Mouse (Mus musculus) liver, embryonic 14.5 days (tissue): ENCODE measurements around the gene Sgtb. TPM values are rescaled to one million over a fixed set of nuclear protein-coding genes. Genes with fewer than 3 reads are reported as not detected.

Source experiments
- ATAC-seq: fragments of 200-750 bp; cut with Nextera tagmentation; 2 replicates; pipeline ENCODE4 v1.8.0; 2017; ENCODE audit warnings: moderate number of reproducible peaks, mild to moderate bottlenecking, moderate library complexity; ENCODE audit not compliant: insufficient read depth
- DNase-seq, 3 experiments: peaks; one replicate each; pipeline ENCODE4 v3.0.0-alpha.2; 2012 to 2013; ENCODE audit warnings: low read depth in 3 of 3, low spot score in 3 of 3
- H3K27ac ChIP-seq: fragments of 300-500 bp; sonication (generic); 2 replicates; pipeline ENCODE4 v1.5.1; 2014; ENCODE audit warnings: moderate library complexity, mild to moderate bottlenecking, control low read depth, inconsistent platforms
- H3K27me3 ChIP-seq: fragments of 300-500 bp; sonication (generic); 2 replicates; pipeline ENCODE4 v1.6.1; 2014; ENCODE audit warnings: mild to moderate bottlenecking, low read length, moderate library complexity; ENCODE audit not compliant: control insufficient read depth, insufficient read depth
- H3K36me3 ChIP-seq: fragments of 300-500 bp; sonication (generic); replicated peaks from 2 replicates; pipeline ENCODE4 v1.6.1; 2014; ENCODE audit warnings: low read depth; ENCODE audit not compliant: control insufficient read depth, insufficient read depth
- H3K4me1 ChIP-seq, 2 experiments: fragments of 200-500 bp in 1 of 2; fragments of 300-500 bp in 1 of 2; sonication (generic) in 1 of 2; replicated peaks; 2 replicates each; pipeline ENCODE4 v1.6.1; 2012 to 2014; ENCODE audit warnings: antibody characterized with exemption in 1 of 2, inconsistent platforms in 1 of 2, low read length in 1 of 2; ENCODE audit not compliant: control insufficient read depth in 2 of 2, insufficient read depth in 2 of 2
- H3K4me2 ChIP-seq: fragments of 300-500 bp; sonication (generic); 2 replicates; pipeline ENCODE4 v1.6.1; 2014; ENCODE audit warnings: low read depth, mild to moderate bottlenecking, control low read depth, moderate library complexity
- H3K4me3 ChIP-seq, 2 experiments: fragments of 200-500 bp in 1 of 2; fragments of 300-500 bp in 1 of 2; sonication (generic) in 1 of 2; 2 replicates each; pipeline ENCODE4 v1.5.1; 2012 to 2014; ENCODE audit warnings: low read depth in 2 of 2, low read length in 2 of 2, mild to moderate bottlenecking in 2 of 2, control low read depth in 1 of 2, inconsistent platforms in 1 of 2, moderate library complexity in 1 of 2; ENCODE audit not compliant: insufficient read depth in 1 of 2
- H3K9ac ChIP-seq: fragments of 300-500 bp; sonication (generic); replicated peaks from 2 replicates; pipeline ENCODE4 v1.6.1; 2014; ENCODE audit warnings: mild to moderate bottlenecking, control low read depth, moderate library complexity
- H3K9me3 ChIP-seq: fragments of 300-500 bp; sonication (generic); 2 replicates; pipeline ENCODE4 v1.6.1; 2016; ENCODE audit warnings: low read length, mixed read lengths; ENCODE audit not compliant: control insufficient read depth
- CTCF ChIP-seq: IDR thresholded peaks from 2 replicates; pipeline ENCODE4 v1.5.1; 2016; ENCODE audit warnings: antibody characterized with exemption, low read depth, control low read depth
- EP300 ChIP-seq: IDR thresholded peaks from 2 replicates; pipeline ENCODE4 v1.6.1; 2016; ENCODE audit warnings: antibody characterized with exemption, low read depth
- WGBS: fragments of 180-500 bp; shearing (Covaris S2); extraction: QIAGEN DNeasy Blood & Tissue Kit; methylation state at CpG from one replicate; pipeline ENCODE4 v1.1.7; 2014; ENCODE audit not compliant: insufficient replicate concordance; 5-methylcytosine and 5-hydroxymethylcytosine counted together
- polyA plus RNA-seq, 2 experiments: library from polyadenylated mRNA; depleted of rRNA in 1 of 2; stranded (reverse) in 1 of 2; unstranded in 1 of 2; fragments of >200 nt; fragmentation: Nextera tagmentation in 1 of 2; extraction: Ambion mirVana in 1 of 2; gene quantifications; 2 replicates each; pipeline versions ENCODE4 v1.2.1 to v1.2.3; 2012 to 2014

Gene Sgtb
- polyA plus RNA-seq (2012; rRNA removed): 0.21 and 0.26 TPM in 2 replicates
- polyA plus RNA-seq (2014; fragmentation: Nextera tagmentation; extraction: Ambion mirVana): 0.58 TPM in 2 replicates

DNA sequence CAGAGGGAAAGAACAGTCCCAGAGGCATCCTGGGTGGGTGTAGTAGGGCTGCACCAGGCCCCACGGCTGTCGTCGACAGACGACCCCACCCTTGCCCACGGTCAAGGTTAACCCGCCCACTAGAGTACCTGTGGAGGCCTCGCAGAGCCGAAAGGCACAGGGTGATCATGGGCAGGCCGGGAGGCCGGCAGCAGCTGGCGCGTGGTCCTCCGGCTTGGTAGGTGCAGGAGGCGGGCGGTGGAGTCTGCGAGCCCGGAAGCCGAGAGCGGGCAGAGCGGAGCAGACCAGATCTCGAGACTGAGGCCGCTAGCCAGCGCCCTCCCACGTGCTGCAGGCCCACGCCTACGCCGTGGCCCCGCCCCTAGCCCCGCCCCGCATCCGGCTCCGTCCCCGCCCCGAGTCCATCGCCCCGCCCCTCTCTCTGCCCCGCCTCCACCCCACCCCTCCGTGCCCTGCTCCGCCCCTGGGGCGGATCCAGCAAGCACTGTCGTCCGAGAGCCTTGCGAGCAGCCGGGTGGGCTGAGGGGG lies at the start of gene Sgtb, which contains the start of gene Nln:
Gene Sgtb (plus strand): TSS at position 454 of the 528 bp plus-strand sequence.
Gene Nln (minus strand): TSS at position 327 of the 528 bp plus-strand sequence.
- H3K4me3 ChIP-seq: peak within 1 kb of the TSS; percentile 61 to 66
- no peak within 1 kb of the TSS for H3K27ac ChIP-seq
- ATAC-seq (peak; percentile 98), DNase-seq (peak; percentile 66 to 74 (median 68))
- H3K9me3 ChIP-seq: no peaks in the 10 kb centered on the region
- no peaks in the 10 kb centered on the region for H3K36me3 ChIP-seq
- H3K4me2 ChIP-seq: peak within 1 kb of the TSS; percentile 88
- peaks cover 14% of the 10 kb centered on the region for H3K27me3 ChIP-seq
- no peak for TF ChIP-seq EP300
- H3K4me1 ChIP-seq: peaks cover 4 to 7% of the 10 kb centered on the region in 2 experiments; a peak in 3 of 4 replicates
- peak within 1 kb of the TSS; percentile 69 for H3K9ac ChIP-seq
- 0% methylated on average over 29 of the region's 44 CpGs for WGBS

DNA sequence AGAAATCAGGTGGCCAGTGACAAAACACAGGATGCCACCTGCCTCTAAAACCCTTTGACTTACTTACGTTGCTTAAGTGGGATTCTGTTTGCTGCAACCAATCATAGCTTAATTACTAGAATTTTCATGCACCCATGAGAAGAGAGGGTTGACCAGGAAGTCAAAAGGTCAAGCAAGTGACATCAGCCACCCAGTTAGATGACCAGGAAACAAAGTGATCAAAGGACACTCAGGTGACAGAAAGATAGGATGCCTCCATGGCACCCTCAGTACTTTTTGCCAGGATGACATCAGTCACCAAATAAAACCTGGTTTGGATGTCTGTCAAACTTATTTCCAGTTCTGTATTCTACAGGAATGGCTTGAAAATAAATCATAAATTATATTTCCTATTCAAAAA lies 49.3 kb upstream of the Sgtb start:
- Histone ChIP-seq H3K36me3 (no peaks in the 10 kb centered on the region), H3K4me2 (no peak overlapping the region), H3K27me3 (no peaks in the 10 kb centered on the region), H3K27ac (no peak overlapping the region), H3K9me3 (no peaks in the 10 kb centered on the region), H3K9ac (no peak overlapping the region), H3K4me1 (peaks cover 0 to 1% of the 10 kb centered on the region in 2 experiments; a peak in 1 of 4 replicates), H3K4me3 (no peak overlapping the region)
- DNase-seq: no peak
- 75% methylated on average over 1 of the region's 1 CpGs for WGBS
- ATAC-seq: no peak
- TF ChIP-seq CTCF: no peak

DNA sequence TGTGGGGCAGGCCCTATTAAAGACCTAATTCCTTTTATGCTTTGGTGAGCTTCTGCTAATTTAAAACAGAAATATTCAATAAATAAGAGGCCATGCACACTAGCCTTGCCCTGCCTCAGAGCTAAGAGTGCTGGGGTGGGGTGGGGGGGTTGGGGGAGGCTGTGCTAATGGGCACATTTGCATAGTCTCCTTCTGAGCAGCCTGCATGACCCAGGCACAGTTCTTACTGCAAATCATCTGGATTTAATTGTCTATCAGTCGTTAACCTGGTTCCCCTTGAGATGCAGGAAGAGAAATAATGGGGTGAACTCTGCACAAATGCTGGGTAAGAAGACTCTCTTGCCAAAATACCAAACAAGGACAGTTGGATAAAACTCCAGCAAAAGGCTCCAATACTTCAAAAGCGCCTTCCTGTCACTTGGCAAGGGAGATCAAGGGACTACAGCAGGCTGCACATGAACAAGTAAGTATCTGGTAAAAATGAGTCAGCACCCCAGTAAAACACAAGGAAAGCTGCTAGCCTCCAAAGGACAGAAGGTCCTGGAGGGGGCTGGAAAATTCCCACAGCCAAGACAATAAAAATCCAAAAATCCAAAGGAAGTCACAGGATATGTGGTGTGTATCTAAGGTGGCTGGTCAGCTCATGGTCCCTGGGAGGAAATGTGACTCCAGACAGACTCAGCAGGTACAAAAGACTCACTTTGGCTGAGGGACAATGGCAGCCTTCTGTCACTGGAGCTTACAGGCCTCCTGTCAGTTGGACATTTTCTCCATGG lies 47.4 kb upstream of the Sgtb start:
- H3K4me3 ChIP-seq: no peak overlapping the region
- no peak overlapping the region for H3K9ac ChIP-seq
- ATAC-seq (no peak), DNase-seq (no peak)
- no peaks in the 10 kb centered on the region for H3K36me3 ChIP-seq
- H3K9me3 ChIP-seq: no peaks in the 10 kb centered on the region
- 53% methylated on average over 2 of the region's 2 CpGs for WGBS
- peaks cover 0 to 1% of the 10 kb centered on the region in 2 experiments; a peak in 1 of 4 replicates for H3K4me1 ChIP-seq
- no peaks in the 10 kb centered on the region for H3K27me3 ChIP-seq
- no peak overlapping the region for H3K27ac ChIP-seq
- no peak for TF ChIP-seq EP300
- no peak for TF ChIP-seq CTCF
- no peak overlapping the region for H3K4me2 ChIP-seq

DNA sequence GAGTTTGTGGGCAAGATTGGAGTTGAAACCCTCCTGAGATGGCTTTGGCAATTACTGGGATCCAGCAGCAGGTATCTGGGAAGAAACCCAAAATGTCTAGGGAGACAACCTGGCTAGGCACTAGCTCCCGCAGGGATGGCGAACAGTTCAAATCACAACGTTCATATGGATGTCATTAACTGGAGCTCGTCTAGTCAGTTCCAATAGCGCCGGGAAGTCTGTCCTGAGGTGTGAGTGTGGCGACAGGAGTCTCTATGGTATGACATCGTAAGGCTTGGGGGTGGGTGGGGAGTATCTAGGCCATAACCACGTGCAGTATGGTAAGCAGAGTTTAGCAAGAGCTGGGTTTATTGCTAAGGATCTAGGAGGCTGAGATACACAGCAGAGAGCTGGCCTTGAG lies 46.5 kb upstream of the Sgtb start:
- no peak overlapping the region for H3K4me2 ChIP-seq
- 77% methylated on average over 9 of the region's 9 CpGs for WGBS
- no peak overlapping the region for H3K9ac ChIP-seq
- H3K36me3 ChIP-seq: no peaks in the 10 kb centered on the region
- no peak overlapping the region for H3K4me3 ChIP-seq
- TF ChIP-seq CTCF: no peak
- no peak for TF ChIP-seq EP300
- peaks cover 0 to 1% of the 10 kb centered on the region in 2 experiments; a peak in 1 of 4 replicates for H3K4me1 ChIP-seq
- H3K27ac ChIP-seq: no peak overlapping the region
- ATAC-seq: no peak
- H3K9me3 ChIP-seq: no peaks in the 10 kb centered on the region
- no peaks in the 10 kb centered on the region for H3K27me3 ChIP-seq
- DNase-seq: no peak

DNA sequence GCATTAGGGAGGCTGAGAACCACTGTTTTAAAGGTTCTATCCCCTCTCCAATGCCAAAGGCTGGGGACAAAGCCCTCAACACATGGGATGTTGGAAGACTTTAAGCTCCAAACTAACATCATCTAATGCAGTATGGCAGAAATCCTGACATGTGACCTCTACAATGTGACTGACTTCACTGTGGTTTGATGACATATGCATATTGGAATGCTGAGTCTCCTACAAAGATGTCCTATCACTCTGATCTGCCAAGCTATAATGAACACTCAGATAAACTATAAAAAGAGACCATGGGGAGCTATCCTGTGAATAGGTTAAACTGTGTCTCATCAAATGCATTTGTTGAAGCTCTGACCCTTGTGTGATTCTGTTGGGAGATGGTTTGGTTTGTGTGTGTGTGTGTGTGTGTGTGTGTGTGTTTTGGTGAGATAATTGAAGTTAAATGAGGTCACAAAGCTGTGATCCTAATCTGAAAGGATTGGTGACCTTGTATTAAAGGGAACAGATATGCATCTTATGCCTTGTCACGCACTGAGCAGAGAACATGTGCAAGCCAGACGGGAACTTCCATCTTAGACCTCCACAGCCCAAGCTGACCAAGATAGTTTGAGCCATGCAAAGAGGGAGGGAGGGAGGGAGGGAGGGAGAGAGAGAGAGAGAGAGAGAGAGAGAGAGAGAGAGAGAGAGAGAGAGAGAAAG lies 43.7 kb upstream of the Sgtb start:
- Histone ChIP-seq H3K4me3 (no peak overlapping the region), H3K27me3 (no peaks in the 10 kb centered on the region), H3K4me1 (no peaks in the 10 kb centered on the region), H3K27ac (no peak overlapping the region), H3K9ac (no peak overlapping the region), H3K36me3 (no peaks in the 10 kb centered on the region), H3K9me3 (no peaks in the 10 kb centered on the region), H3K4me2 (no peak overlapping the region)
- 56% methylated on average over 2 of the region's 2 CpGs for WGBS
- TF ChIP-seq CTCF (no peak), EP300 (no peak)
- DNase-seq (no peak), ATAC-seq (no peak)
